Mouse (Mus musculus) E14TG2a.4 (cell line): ENCODE data around the gene Mgea5.

Source experiments
- CTCF ChIP-seq: conservative IDR thresholded peaks from 2 replicates; pipeline ENCODE4 v1.5.1; 2014; ENCODE audit warnings: low read length
- NANOG ChIP-seq: IDR thresholded peaks from 2 replicates; pipeline ENCODE4 v1.6.1; 2014; ENCODE audit warnings: borderline replicate concordance, low read length, mixed read lengths
- POU5F1 ChIP-seq: IDR thresholded peaks from 2 replicates; pipeline ENCODE4 v1.6.1; 2014; ENCODE audit warnings: low read length, borderline replicate concordance

DNA sequence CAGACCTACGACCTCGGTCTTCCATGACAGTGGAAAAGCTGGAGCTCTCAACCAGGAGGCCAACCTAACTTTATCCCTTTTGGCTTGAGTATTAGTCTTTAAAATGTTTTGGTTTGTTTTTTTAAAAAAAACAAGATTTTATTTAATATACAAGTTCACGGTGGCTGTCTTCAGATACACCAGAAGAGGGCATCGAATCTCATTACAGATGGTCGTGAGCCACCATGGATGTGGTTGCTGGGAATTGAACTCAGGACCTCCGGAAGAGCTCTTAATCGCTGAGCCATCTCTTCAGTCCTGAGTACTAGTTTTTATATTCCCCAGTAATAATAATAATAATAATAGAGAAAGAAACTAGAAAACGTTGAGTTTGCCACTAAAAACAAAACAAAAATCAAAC lies 2.0 kb downstream of the Mgea5 start:
- no peak for TF ChIP-seq CTCF
- TF ChIP-seq NANOG, result no peak
- no peak for TF ChIP-seq POU5F1
